Mouse (Mus musculus) adrenal gland, postnatal 25 days (tissue): Measurements from ENCODE around the gene Ifi35. TPM values are rescaled to one million over a fixed set of nuclear protein-coding genes. Genes with fewer than 3 reads are reported as not detected.
"Not testable (repeated sequence)": the region's sequence is repeated elsewhere in the genome, so short reads cannot be mapped to it uniquely, and the experiment has no call there.

ENCODE experiments used
- DNase-seq: peaks from one replicate; pipeline ENCODE4 v3.0.0; 2021; ENCODE audit warnings: mixed read lengths
- total RNA-seq: library from RNA; stranded (reverse); gene quantifications from 2 replicates; pipeline ENCODE4 v1.2.3, GENCODE M21; 2021

The Ifi35 gene
- total RNA-seq, 1 experiment from 2014 or later: 39.5 TPM

GRCm38 (mm10) chr11:101447786-101448185, 421 bp upstream of the Ifi35 start:
- DNase-seq: no peak

- no peak for DNase-seq
Observed at GRCm38 (mm10) chr11:101448899-101449298, 692 bp downstream of the Ifi35 start.

GRCm38 (mm10) chr11:101449596-101449995, 1.4 kb downstream of the Ifi35 start:
- DNase-seq: not testable (repeated sequence)

GRCm38 (mm10) chr11:101450394-101450793, 2.2 kb downstream of the Ifi35 start:
- DNase-seq: no peak

GRCm38 (mm10) chr11:101451536-101451935, 3.3 kb downstream of the Ifi35 start:
- DNase-seq: no peak

- no peak for DNase-seq
Observed at GRCm38 (mm10) chr11:101452093-101452774, 4.0 kb downstream of the Ifi35 start.

GRCm38 (mm10) chr11:101454702-101455101, 6.5 kb downstream of the Ifi35 start:
- no peak for DNase-seq

GRCm38 (mm10) chr11:101455627-101456026, 7.4 kb downstream of the Ifi35 start:
- DNase-seq: no peak

GRCm38 (mm10) chr11:101457631-101458030, 9.4 kb downstream of the Ifi35 start:
- no peak for DNase-seq

- no peak for DNase-seq
Observed at GRCm38 (mm10) chr11:101458217-101458616, 10.0 kb downstream of the Ifi35 start.

- DNase-seq: no peak
Observed at GRCm38 (mm10) chr11:101459716-101460115, 11.5 kb downstream of the Ifi35 start.

- DNase-seq: no peak
Observed at GRCm38 (mm10) chr11:101460321-101460720, 12.1 kb downstream of the Ifi35 start.

- no peak for DNase-seq
Observed at GRCm38 (mm10) chr11:101462141-101462540, 13.9 kb downstream of the Ifi35 start.

GRCm38 (mm10) chr11:101462583-101463440, 14.6 kb downstream of the Ifi35 start:
- no peak for DNase-seq

- DNase-seq: no peak
Observed at GRCm38 (mm10) chr11:101464211-101465100, 16.2 kb downstream of the Ifi35 start, which contains the start of gene Rnd2. Rnd2 (plus strand) TSS chr11:101464999.

GRCm38 (mm10) chr11:101465101-101465868, 17.1 kb downstream of the Ifi35 start:
- DNase-seq: peak; percentile 63

- DNase-seq: peak; percentile 85
Observed at GRCm38 (mm10) chr11:101465869-101466551, 17.8 kb downstream of the Ifi35 start, which contains the start of gene Vat1. Vat1 (minus strand) TSS chr11:101466230.

GRCm38 (mm10) chr11:101466552-101466950, 18.3 kb downstream of the Ifi35 start:
- not testable (repeated sequence) for DNase-seq

GRCm38 (mm10) chr11:101467477-101468262, 19.5 kb downstream of the Ifi35 start:
- peak; percentile 83 for DNase-seq

GRCm38 (mm10) chr11:101468263-101468688, 20.1 kb downstream of the Ifi35 start:
- no peak for DNase-seq
